Mouse (Mus musculus) C3H10T1/2 (cell line): ENCODE data around the gene Sugp2. TPM values are rescaled to one million over a fixed set of nuclear protein-coding genes. Genes with fewer than 3 reads are reported as not detected.

Source experiments
- polyA plus RNA-seq, 2 experiments: library from polyadenylated mRNA; unstranded; fragments of >200 nt; fragmentation: generic; extraction: Trizol; gene quantifications; one replicate each; pipeline ENCODE4 v1.2.1; 2012; ENCODE audit warnings: missing spikeins in 2 of 2

The Sugp2 gene
- polyA plus RNA-seq: 10 to 100 TPM in 1 of 2 experiments, 1 to 10 TPM in 1; 10.0 to 33.2 TPM

GRCm38 (mm10) chr8:70234080-70234780, at the start of gene Sugp2, which contains the start of gene Armc6:
Gene Sugp2, plus strand, starts transcription at chr8:70234226.
Gene Armc6, minus strand, starts transcription at chr8:70234466.

GRCm38 (mm10) chr8:70212112-70213055, 21.6 kb upstream of the Sugp2 start, which contains the start of gene Slc25a42:
Gene Slc25a42, minus strand, starts transcription at chr8:70212305.

GRCm38 (mm10) chr8:70282603-70283135, 48.6 kb downstream of the Sugp2 start, which contains the start of gene Homer3:
Gene Homer3, plus strand, starts transcription at chr8:70282827.

GRCm38 (mm10) chr8:70302358-70302890, 68.4 kb downstream of the Sugp2 start, which contains the start of the genes Ddx49 and Cope:
Gene Ddx49, minus strand, starts transcription at chr8:70302489.
Gene Cope, plus strand, starts transcription at chr8:70302518.

GRCm38 (mm10) chr8:70315624-70316510, 81.8 kb downstream of the Sugp2 start, which contains the start of gene Cers1:
Gene Cers1, plus strand, starts transcription at chr8:70315775.

GRCm38 (mm10) chr8:70329124-70329834, 95.3 kb downstream of the Sugp2 start, which contains the start of gene Gdf1:
Gene Gdf1, plus strand, starts transcription at chr8:70329817.

Other genes starting within 250 kb of the Sugp2 start
- gene Gatad2a, start 237.8 kb upstream of the Sugp2 start, polyA plus RNA-seq: 10 to 100 TPM; 18.8 to 24.7 TPM
- 10 to 100 TPM in 1 of 2 experiments, 1 to 10 TPM in 1; 8.4 to 34.1 TPM for gene Mau2, start 191.5 kb upstream of the Sugp2 start, polyA plus RNA-seq
- 10 to 100 TPM; 24.7 to 34.4 TPM for gene Sugp1, start 191.4 kb upstream of the Sugp2 start, polyA plus RNA-seq
- 1 to 10 TPM in 1 of 2 experiments, under 1 TPM in 1; 0.15 to 1.4 TPM for gene Tm6sf2, start 161.3 kb upstream of the Sugp2 start, polyA plus RNA-seq
- gene Hapln4, start 150.8 kb upstream of the Sugp2 start, polyA plus RNA-seq: 1 to 10 TPM in 1 of 2 experiments, under 1 TPM in 1; 0.66 to 1.2 TPM
- under 1 TPM; under 0.01 to 0.06 TPM for gene Ncan, start 113.4 kb upstream of the Sugp2 start, polyA plus RNA-seq
- 10 to 100 TPM; 28.9 to 68.0 TPM for gene Nr2c2ap, start 102.9 kb upstream of the Sugp2 start, polyA plus RNA-seq
- 10 to 100 TPM in 1 of 2 experiments, 1 to 10 TPM in 1; 7.9 to 19.7 TPM for gene Rfxank, start 95.1 kb upstream of the Sugp2 start, polyA plus RNA-seq
- gene Borcs8, start 94.7 kb upstream of the Sugp2 start, polyA plus RNA-seq: 10 to 100 TPM; 44.4 to 92.4 TPM
- under 1 TPM; 0.19 to 0.79 TPM for gene Mef2b, start 94.5 kb upstream of the Sugp2 start, polyA plus RNA-seq
- gene Tmem161a, start 61.9 kb upstream of the Sugp2 start, polyA plus RNA-seq: 10 to 100 TPM; 20.8 to 81.8 TPM
- 10 to 100 TPM in 1 of 2 experiments, under 1 TPM in 1; 0.89 to 18.9 TPM for gene Slc25a42, start 21.9 kb upstream of the Sugp2 start, polyA plus RNA-seq
- 10 to 100 TPM; 33.5 to 33.9 TPM for gene Armc6, start 240 bp downstream of the Sugp2 start, polyA plus RNA-seq
- gene Homer3, start 48.6 kb downstream of the Sugp2 start, polyA plus RNA-seq: 10 to 100 TPM; 28.6 to 58.1 TPM
- 10 to 100 TPM; 61.1 to 69.1 TPM for gene Ddx49, start 68.3 kb downstream of the Sugp2 start, polyA plus RNA-seq
- gene Cope, start 68.3 kb downstream of the Sugp2 start, polyA plus RNA-seq: 100 to 1,000 TPM; 192 to 229 TPM
- 1 to 10 TPM in 1 of 2 experiments, under 1 TPM in 1; 0.94 to 8.5 TPM for gene Cers1, start 81.5 kb downstream of the Sugp2 start, polyA plus RNA-seq
- gene Gdf1, start 95.6 kb downstream of the Sugp2 start, polyA plus RNA-seq: 1 to 10 TPM; 1.5 to 8.3 TPM
- 10 to 100 TPM in 1 of 2 experiments, 1 to 10 TPM in 1; 9.7 to 46.9 TPM for gene Upf1, start 119.1 kb downstream of the Sugp2 start, polyA plus RNA-seq
- 1 to 10 TPM in 1 of 2 experiments, under 1 TPM in 1; 0.02 to 2.4 TPM for gene Comp, start 139.3 kb downstream of the Sugp2 start, polyA plus RNA-seq
- 10 to 100 TPM in 1 of 2 experiments, 1 to 10 TPM in 1; 5.7 to 21.4 TPM for gene Crtc1, start 205.4 kb downstream of the Sugp2 start, polyA plus RNA-seq
- 10 to 100 TPM; 14.5 to 39.8 TPM for gene Klhl26, start 242.7 kb downstream of the Sugp2 start, polyA plus RNA-seq